Mouse (Mus musculus) forebrain, embryonic 10.5 days (tissue): ENCODE data around the gene Fam107a. TPM values are rescaled to one million over a fixed set of nuclear protein-coding genes. Genes with fewer than 3 reads are reported as not detected.

ENCODE experiments used
- DNase-seq: peaks from one replicate; pipeline ENCODE4 v3.0.0-alpha.2; 2017; ENCODE audit warnings: low spot score; ENCODE audit errors: extremely low spot score
- H3K27ac ChIP-seq: fragments of 300-500 bp; sonication (generic); 2 replicates; pipeline ENCODE4 v1.5.1; 2016; ENCODE audit warnings: mild to moderate bottlenecking
- H3K27me3 ChIP-seq: fragments of 300-500 bp; sonication (generic); 2 replicates; pipeline ENCODE4 v1.6.1; 2016; ENCODE audit warnings: mild to moderate bottlenecking; ENCODE audit not compliant: poor library complexity, severe bottlenecking
- H3K36me3 ChIP-seq: fragments of 300-500 bp; sonication (generic); replicated peaks from 2 replicates; pipeline ENCODE4 v1.6.1; 2016; ENCODE audit warnings: mild to moderate bottlenecking, moderate library complexity
- H3K4me1 ChIP-seq: fragments of 300-500 bp; sonication (generic); 2 replicates; pipeline ENCODE4 v1.6.1; 2016
- H3K4me3 ChIP-seq: fragments of 300-500 bp; sonication (generic); 2 replicates; pipeline ENCODE4 v1.5.1; 2016; ENCODE audit warnings: mild to moderate bottlenecking, moderate library complexity
- H3K9me3 ChIP-seq: fragments of 300-500 bp; sonication (generic); 2 replicates; pipeline ENCODE4 v1.6.1; 2016; ENCODE audit warnings: mild to moderate bottlenecking, moderate library complexity
- WGBS: fragments of 180-500 bp; shearing (Covaris S2); methylation state at CpG from one replicate; pipeline ENCODE4 v1.1.7; 2016; 5-methylcytosine and 5-hydroxymethylcytosine counted together
- polyA plus RNA-seq: library from polyadenylated mRNA; unstranded; fragments of >200 nt; fragmentation: Nextera tagmentation; extraction: Ambion mirVana; gene quantifications from 2 replicates; pipeline ENCODE4 v1.2.1, GENCODE M21; 2016

The Fam107a gene
- 0.61 and 0.66 TPM in 2 replicates for polyA plus RNA-seq

GRCm38 (mm10) chr14:8317194-8318097 is at the start of gene Fam107a:
TSS of gene Fam107a (minus strand) at chr14:8318023.
- peak; percentile 20 for DNase-seq
- 10% methylated on average over 41 of the region's 41 CpGs for WGBS
- Histone ChIP-seq H3K4me3 (peak within 1 kb of the TSS; percentile 43), H3K36me3 (no peaks in the 10 kb centered on the region), H3K4me1 (peaks cover 38% of the 10 kb centered on the region), H3K9me3 (no peaks in the 10 kb centered on the region), H3K27ac (peak within 1 kb of the TSS; percentile 48; the same call in 1 of the 2 replicates), H3K27me3 (peaks cover 78% of the 10 kb centered on the region)

DNA sequence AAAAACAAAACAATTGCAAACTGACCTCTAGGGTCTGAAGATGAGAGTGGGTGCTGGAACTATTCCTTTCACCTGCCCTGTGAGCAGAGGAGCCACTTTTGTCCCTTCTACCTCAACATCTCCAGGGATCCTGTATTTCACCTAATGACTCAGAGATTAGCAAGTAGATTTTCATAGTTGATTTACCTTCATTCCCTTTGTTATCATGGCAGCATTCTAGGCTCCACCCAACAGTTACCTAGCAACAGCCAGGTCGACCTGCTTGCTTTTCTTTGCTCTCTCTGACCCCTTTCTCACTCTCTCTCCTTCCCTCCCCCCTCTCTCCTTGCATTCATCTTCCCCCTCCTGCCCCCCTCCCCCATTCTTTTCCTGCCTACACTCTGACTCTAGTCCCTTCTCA is 49.3 kb upstream of the Fam107a start:
- peak overlapping the region; percentile 60 for H3K27ac ChIP-seq

GRCm38 (mm10) chr14:8365833-8366232 is 48.0 kb upstream of the Fam107a start:
- DNase-seq: no peak
- Histone ChIP-seq H3K4me3 (no peak overlapping the region), H3K27me3 (no peaks in the 10 kb centered on the region), H3K4me1 (peaks cover 37% of the 10 kb centered on the region), H3K27ac (no peak overlapping the region), H3K36me3 (no peaks in the 10 kb centered on the region), H3K9me3 (no peaks in the 10 kb centered on the region)
- 83% methylated on average over 6 of the region's 6 CpGs for whole genome bisulfite sequencing

More for the DNA sequence above, 49.3 kb upstream of the Fam107a start:
- Histone ChIP-seq H3K27me3 (no peaks in the 10 kb centered on the region), H3K4me1 (peaks cover 37% of the 10 kb centered on the region), H3K36me3 (no peaks in the 10 kb centered on the region), H3K9me3 (no peaks in the 10 kb centered on the region), H3K4me3 (no peak overlapping the region)
- 0% methylated on average over 1 of the region's 1 CpGs for WGBS
- DNase-seq: no peak

- WGBS: 91% methylated on average over 9 of the region's 9 CpGs
- Histone ChIP-seq H3K4me3 (no peak overlapping the region), H3K9me3 (no peaks in the 10 kb centered on the region), H3K36me3 (no peaks in the 10 kb centered on the region), H3K4me1 (no peaks in the 10 kb centered on the region), H3K27ac (no peak overlapping the region), H3K27me3 (no peaks in the 10 kb centered on the region)
- DNase-seq: no peak
Measured at GRCm38 (mm10) chr14:8356836-8357235, 39.0 kb upstream of the Fam107a start.

DNA sequence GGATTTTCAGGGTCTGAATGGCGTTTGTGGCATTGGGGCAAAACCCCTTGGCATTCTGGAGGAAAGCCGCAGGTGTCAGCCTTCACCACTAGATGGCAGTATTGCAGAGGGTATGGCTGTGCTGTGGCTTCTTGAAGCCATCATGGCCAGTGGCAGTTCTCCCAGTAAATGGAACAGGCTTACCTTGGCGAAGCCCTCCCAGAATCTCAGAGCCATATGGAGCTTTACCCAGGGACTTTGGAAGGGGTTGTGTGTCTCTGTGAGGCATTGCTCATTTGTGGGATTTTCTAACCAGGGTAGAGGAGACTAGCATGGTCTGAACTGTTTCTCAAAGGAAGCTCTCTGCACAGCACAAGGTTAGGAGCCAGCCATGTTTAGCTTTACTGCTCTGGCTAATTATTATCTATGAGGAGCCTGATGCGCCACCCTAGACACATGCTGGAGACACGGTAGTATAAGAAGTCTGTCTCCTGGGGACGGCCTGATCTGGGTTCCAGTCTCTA is 38.2 kb upstream of the Fam107a start:
- Histone ChIP-seq H3K4me3 (no peak overlapping the region), H3K27me3 (no peaks in the 10 kb centered on the region), H3K27ac (no peak overlapping the region), H3K4me1 (no peaks in the 10 kb centered on the region), H3K36me3 (no peaks in the 10 kb centered on the region), H3K9me3 (no peaks in the 10 kb centered on the region)
- DNase-seq: peak; percentile 78
- 40% methylated on average over 6 of the region's 6 CpGs for WGBS

GRCm38 (mm10) chr14:8348927-8349326 is 31.1 kb upstream of the Fam107a start:
- Histone ChIP-seq H3K4me1 (no peaks in the 10 kb centered on the region), H3K27ac (no peak overlapping the region), H3K36me3 (no peaks in the 10 kb centered on the region), H3K9me3 (no peaks in the 10 kb centered on the region), H3K4me3 (no peak overlapping the region), H3K27me3 (no peaks in the 10 kb centered on the region)
- 78% methylated on average over 9 of the region's 9 CpGs for WGBS
- no peak for DNase-seq

GRCm38 (mm10) chr14:8346255-8346997 is 28.6 kb upstream of the Fam107a start:
- no peaks in the 10 kb centered on the region for H3K36me3 ChIP-seq
- DNase-seq: peak; percentile 88
- H3K4me3 ChIP-seq: no peak overlapping the region
- H3K27me3 ChIP-seq: no peaks in the 10 kb centered on the region
- 20% methylated on average over 7 of the region's 7 CpGs for WGBS
- no peaks in the 10 kb centered on the region for H3K9me3 ChIP-seq
- no peak overlapping the region for H3K27ac ChIP-seq
- no peaks in the 10 kb centered on the region for H3K4me1 ChIP-seq

GRCm38 (mm10) chr14:8345566-8345965 is 27.7 kb upstream of the Fam107a start:
- Histone ChIP-seq H3K4me3 (no peak overlapping the region), H3K36me3 (no peaks in the 10 kb centered on the region), H3K4me1 (no peaks in the 10 kb centered on the region), H3K27ac (no peak overlapping the region), H3K27me3 (no peaks in the 10 kb centered on the region; the same call in 1 of the 2 replicates), H3K9me3 (no peaks in the 10 kb centered on the region)
- 75% methylated on average over 4 of the region's 4 CpGs for WGBS
- DNase-seq: no peak

GRCm38 (mm10) chr14:8342509-8343106 is 24.8 kb upstream of the Fam107a start:
- Histone ChIP-seq H3K27ac (no peak overlapping the region), H3K36me3 (no peaks in the 10 kb centered on the region), H3K4me3 (no peak overlapping the region), H3K9me3 (no peaks in the 10 kb centered on the region), H3K27me3 (no peaks in the 10 kb centered on the region; the same call in 1 of the 2 replicates), H3K4me1 (no peaks in the 10 kb centered on the region)
- DNase-seq: no peak
- 88% methylated on average over 5 of the region's 5 CpGs for WGBS

DNA sequence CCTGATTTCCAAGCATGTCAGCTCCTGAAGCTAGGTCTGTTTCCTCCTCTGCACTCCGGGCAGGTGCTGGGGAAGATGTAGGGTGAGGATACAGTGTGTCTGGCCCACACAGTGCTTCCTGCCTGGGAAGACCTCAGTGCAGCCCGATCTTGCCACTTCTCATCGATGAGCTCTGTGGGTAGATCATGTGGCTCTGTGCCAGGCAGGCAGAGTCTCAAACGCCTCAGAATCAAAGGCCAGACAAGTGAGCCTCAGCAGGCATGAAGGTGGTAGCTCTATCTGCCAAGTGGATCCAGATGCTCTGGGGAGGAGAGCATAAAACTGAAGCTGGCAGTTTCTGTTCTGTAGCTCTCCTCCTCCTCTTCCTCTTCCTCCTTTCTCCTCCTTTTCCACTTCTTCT is 22.4 kb upstream of the Fam107a start:
- 78% methylated on average over 4 of the region's 4 CpGs for WGBS
- no peaks in the 10 kb centered on the region for H3K36me3 ChIP-seq

GRCm38 (mm10) chr14:8335947-8336346 is 18.1 kb upstream of the Fam107a start:
- DNase-seq: peak; percentile 26
- H3K27me3 ChIP-seq: no peaks in the 10 kb centered on the region; the same call in none of the 2 replicates
- no peaks in the 10 kb centered on the region for H3K9me3 ChIP-seq
- H3K4me3 ChIP-seq: no peak overlapping the region
- no peaks in the 10 kb centered on the region for H3K36me3 ChIP-seq
- H3K4me1 ChIP-seq: peaks cover 16% of the 10 kb centered on the region
- H3K27ac ChIP-seq: peak overlapping the region; percentile 51
- WGBS: 53% methylated on average over 10 of the region's 10 CpGs

More for the DNA sequence above, 22.4 kb upstream of the Fam107a start:
- Histone ChIP-seq H3K9me3 (no peaks in the 10 kb centered on the region), H3K27ac (no peak overlapping the region), H3K27me3 (no peaks in the 10 kb centered on the region; the same call in 1 of the 2 replicates), H3K4me1 (peaks cover 10% of the 10 kb centered on the region), H3K4me3 (no peak overlapping the region)
- DNase-seq: no peak

- WGBS: 91% methylated on average over 3 of the region's 3 CpGs
- peaks cover 21% of the 10 kb centered on the region for H3K4me1 ChIP-seq
Measured at GRCm38 (mm10) chr14:8334511-8334910, 16.7 kb upstream of the Fam107a start.

More at GRCm38 (mm10) chr14:8334511-8334910, 16.7 kb upstream of the Fam107a start:
- H3K4me3 ChIP-seq: no peak overlapping the region
- no peaks in the 10 kb centered on the region; the same call in 1 of the 2 replicates for H3K27me3 ChIP-seq
- H3K9me3 ChIP-seq: no peaks in the 10 kb centered on the region
- no peaks in the 10 kb centered on the region for H3K36me3 ChIP-seq
- no peak overlapping the region for H3K27ac ChIP-seq
- DNase-seq: no peak
